Mouse (Mus musculus): ENCODE data around the gene Mr1.

GRCm38 (mm10) chr1:155096620-155097261 is 49.9 kb downstream of the Mr1 start:
- TF ChIP-seq CTCF (IDR thresholded peaks at IDR 0.05; ENCODE audit: low read depth, low read length) = no peak
- TF ChIP-seq TAL1 (conservative IDR thresholded peaks at IDR 0.05; ENCODE audit: low read depth, low read length) = no peak
- no peak for TF ChIP-seq GATA1 (IDR thresholded peaks at IDR 0.05; ENCODE audit: borderline replicate concordance, low read length)
- no peak for TF ChIP-seq GATA2 (IDR thresholded peaks at IDR 0.05; ENCODE audit: borderline replicate concordance, low read depth, low read length)

Measured in G1E (cell line).